Mouse (Mus musculus): ENCODE measurements around the gene Tec. TPM values are rescaled to one million over a fixed set of nuclear protein-coding genes. Genes with fewer than 3 reads are reported as not detected.

The Tec gene
- total and polyA plus RNA-seq, 2 experiments from 2014 or later: 2.1 to 4.0 TPM

GRCm38 (mm10) chr5:72798563-72798962, 69.7 kb downstream of the Tec start:
- TF ChIP-seq CTCF (IDR thresholded peaks at IDR 0.05; ENCODE audit: low read depth): no peak
- WGBS: 79% methylated on average over 4 of the region's 4 CpGs
- H3K4me3 ChIP-seq (ENCODE audit: low read depth, low read length): no peak overlapping the region

GRCm38 (mm10) chr5:72796186-72796613, 72.1 kb downstream of the Tec start:
- Histone ChIP-seq H3K36me3 (ENCODE audit: insufficient read depth) (no peaks in the 10 kb centered on the region), H3K27ac (ENCODE audit: low read depth, low read length) (no peak overlapping the region), H3K9me3 (ENCODE audit: low read length) (no peaks in the 10 kb centered on the region), H3K4me1 (ENCODE audit: insufficient read depth) (no peaks in the 10 kb centered on the region), H3K4me2 (ENCODE audit: low read depth) (0 out of 2 replicates have a peak overlapping the region, but pooled peaks have one; percentile 3), H3K9ac (no peak overlapping the region), H3K27me3 (ENCODE audit: insufficient read depth, low read length) (no peaks in the 10 kb centered on the region), H3K4me3 (ENCODE audit: low read depth, low read length) (no peak overlapping the region)
- WGBS: 62% methylated on average over 14 of the region's 14 CpGs
- no peak for TF ChIP-seq CTCF (IDR thresholded peaks at IDR 0.05; ENCODE audit: low read depth)
- no peak for ATAC-seq
- DNase-seq: no peak

More at GRCm38 (mm10) chr5:72798563-72798962, 69.7 kb downstream of the Tec start:
- Histone ChIP-seq H3K9ac (no peak overlapping the region), H3K27me3 (ENCODE audit: insufficient read depth, low read length) (no peaks in the 10 kb centered on the region), H3K9me3 (ENCODE audit: low read length) (no peaks in the 10 kb centered on the region), H3K36me3 (ENCODE audit: insufficient read depth) (no peaks in the 10 kb centered on the region), H3K4me2 (ENCODE audit: low read depth) (no peak overlapping the region), H3K4me1 (ENCODE audit: insufficient read depth) (no peaks in the 10 kb centered on the region), H3K27ac (ENCODE audit: low read depth, low read length) (no peak overlapping the region)
- ATAC-seq (no peak), DNase-seq (no peak)

- no peaks in the 10 kb centered on the region for H3K4me1 ChIP-seq (ENCODE audit: insufficient read depth)
- H3K4me3 ChIP-seq (ENCODE audit: low read depth, low read length): no peak overlapping the region
- no peaks in the 10 kb centered on the region for H3K27me3 ChIP-seq (ENCODE audit: insufficient read depth, low read length)
- no peaks in the 10 kb centered on the region for H3K36me3 ChIP-seq (ENCODE audit: insufficient read depth)
- no peaks in the 10 kb centered on the region for H3K9me3 ChIP-seq (ENCODE audit: low read length)
- H3K27ac ChIP-seq (ENCODE audit: low read depth, low read length): no peak overlapping the region
- 83% methylated on average over 3 of the region's 3 CpGs for WGBS
- ATAC-seq (no peak), DNase-seq (no peak)
- no peak for TF ChIP-seq CTCF (IDR thresholded peaks at IDR 0.05; ENCODE audit: low read depth)
- H3K9ac ChIP-seq: no peak overlapping the region
- H3K4me2 ChIP-seq (ENCODE audit: low read depth): no peak overlapping the region
These were observed 74.9 kb downstream of the Tec start for GRCm38 (mm10) chr5:72793309-72793850.

DNA sequence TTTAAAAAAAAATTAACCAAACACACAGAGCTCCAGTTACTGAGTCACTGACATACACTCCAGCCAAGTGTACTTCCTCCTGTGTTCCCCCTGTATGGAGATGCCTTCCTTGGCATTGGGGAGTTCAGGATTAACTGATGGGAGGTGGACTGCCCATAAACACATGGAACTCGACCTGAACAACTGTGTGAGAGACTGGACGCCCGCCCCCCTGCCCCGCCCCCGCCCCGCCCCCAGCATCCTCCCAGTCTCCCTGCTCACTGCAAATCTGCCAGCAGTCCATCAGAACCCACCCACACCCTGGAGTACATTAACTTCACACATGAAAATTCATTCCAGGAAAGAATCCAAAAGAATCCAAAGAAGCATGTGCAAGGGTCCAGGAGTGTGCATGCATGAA, 76.5 kb downstream of the Tec start:
- WGBS: 21% methylated on average over 6 of the region's 6 CpGs
- TF ChIP-seq CTCF (IDR thresholded peaks at IDR 0.05; ENCODE audit: low read depth): no peak
- H3K36me3 ChIP-seq (ENCODE audit: insufficient read depth): no peaks in the 10 kb centered on the region
- no peaks in the 10 kb centered on the region for H3K4me1 ChIP-seq (ENCODE audit: insufficient read depth)
- ATAC-seq: no peak
- H3K27me3 ChIP-seq (ENCODE audit: insufficient read depth, low read length): no peaks in the 10 kb centered on the region
- DNase-seq: no peak
- H3K9me3 ChIP-seq (ENCODE audit: low read length): no peaks in the 10 kb centered on the region
- no peak overlapping the region for H3K4me2 ChIP-seq (ENCODE audit: low read depth)
- H3K27ac ChIP-seq (ENCODE audit: low read depth, low read length): no peak overlapping the region
- no peak overlapping the region for H3K4me3 ChIP-seq (ENCODE audit: low read depth, low read length)
- no peak overlapping the region for H3K9ac ChIP-seq

DNA sequence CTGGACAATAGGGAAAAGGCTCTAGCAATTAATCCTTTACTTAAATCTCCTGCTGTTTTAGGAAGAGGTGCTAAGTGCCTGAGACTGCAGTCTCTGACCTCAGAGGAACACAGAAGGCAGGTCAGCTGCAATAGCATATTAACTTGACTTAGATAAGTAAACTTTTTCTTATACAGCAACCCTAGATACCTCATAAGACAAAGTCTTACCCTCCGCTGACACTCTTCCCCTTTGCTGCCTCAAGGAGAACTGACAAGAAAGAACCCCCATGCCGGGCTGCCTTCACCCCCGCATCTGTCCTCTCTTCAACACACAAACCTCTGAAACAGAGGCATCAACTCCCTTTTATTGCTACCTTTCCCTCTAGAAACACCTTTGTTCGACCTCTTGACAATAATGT, 76.9 kb downstream of the Tec start:
- no peak overlapping the region for H3K4me2 ChIP-seq (ENCODE audit: low read depth)
- no peak for DNase-seq
- H3K36me3 ChIP-seq (ENCODE audit: insufficient read depth): no peaks in the 10 kb centered on the region
- H3K9ac ChIP-seq: no peak overlapping the region
- 58% methylated on average over 4 of the region's 4 CpGs for WGBS
- H3K4me3 ChIP-seq (ENCODE audit: low read depth, low read length): no peak overlapping the region
- no peaks in the 10 kb centered on the region for H3K4me1 ChIP-seq (ENCODE audit: insufficient read depth)
- no peaks in the 10 kb centered on the region for H3K27me3 ChIP-seq (ENCODE audit: insufficient read depth, low read length)
- ATAC-seq: no peak
- no peak for TF ChIP-seq CTCF (IDR thresholded peaks at IDR 0.05; ENCODE audit: low read depth)
- no peaks in the 10 kb centered on the region for H3K9me3 ChIP-seq (ENCODE audit: low read length)
- no peak overlapping the region for H3K27ac ChIP-seq (ENCODE audit: low read depth, low read length)

DNA sequence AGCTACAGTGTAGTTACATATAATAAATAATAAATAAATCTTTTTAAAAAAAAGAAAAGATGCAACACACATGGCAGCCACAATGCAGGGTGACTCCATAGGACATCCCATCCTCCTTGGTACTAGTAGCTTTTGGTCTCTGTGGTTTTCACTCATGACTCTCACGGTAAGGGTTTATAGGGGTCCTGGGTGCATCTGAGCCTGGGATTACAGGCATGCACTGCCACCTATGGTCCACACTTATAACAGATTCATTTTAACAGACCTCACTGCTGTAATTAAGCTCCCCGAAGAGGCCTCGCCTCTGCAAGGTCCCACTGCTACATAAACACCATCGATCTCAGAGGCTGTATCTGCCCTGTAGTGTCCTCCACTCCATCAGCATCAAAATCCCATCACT, 82.8 kb downstream of the Tec start:
- Histone ChIP-seq H3K4me3 (ENCODE audit: low read depth, low read length) (no peak overlapping the region), H3K4me1 (ENCODE audit: insufficient read depth) (no peaks in the 10 kb centered on the region), H3K27ac (ENCODE audit: low read depth, low read length) (no peak overlapping the region), H3K27me3 (ENCODE audit: insufficient read depth, low read length) (no peaks in the 10 kb centered on the region), H3K36me3 (ENCODE audit: insufficient read depth) (no peaks in the 10 kb centered on the region), H3K4me2 (ENCODE audit: low read depth) (no peak overlapping the region), H3K9ac (no peak overlapping the region), H3K9me3 (ENCODE audit: low read length) (no peaks in the 10 kb centered on the region)
- DNase-seq (no peak), ATAC-seq (no peak)
- no peak; the same call in 1 of the 2 replicates for TF ChIP-seq CTCF (IDR thresholded peaks at IDR 0.05; ENCODE audit: low read depth)
- WGBS: 74% methylated on average over 4 of the region's 4 CpGs

GRCm38 (mm10) chr5:72784719-72785118, 83.6 kb downstream of the Tec start:
- Histone ChIP-seq H3K4me1 (ENCODE audit: insufficient read depth) (no peaks in the 10 kb centered on the region), H3K27ac (ENCODE audit: low read depth, low read length) (no peak overlapping the region), H3K4me2 (ENCODE audit: low read depth) (no peak overlapping the region), H3K9me3 (ENCODE audit: low read length) (no peaks in the 10 kb centered on the region), H3K9ac (no peak overlapping the region), H3K36me3 (ENCODE audit: insufficient read depth) (no peaks in the 10 kb centered on the region), H3K4me3 (ENCODE audit: low read depth, low read length) (no peak overlapping the region), H3K27me3 (ENCODE audit: insufficient read depth, low read length) (no peaks in the 10 kb centered on the region)
- TF ChIP-seq CTCF (IDR thresholded peaks at IDR 0.05; ENCODE audit: low read depth): no peak
- WGBS: 93% methylated on average over 3 of the region's 3 CpGs
- ATAC-seq (no peak), DNase-seq (no peak)

Measured in forebrain, postnatal 0 days (tissue).